19 mouse cellular contexts compared by ENCODE assay signal in genomic region chr9:61326922-61327321, GRCm38 (mm10). TPM values are rescaled to one million over a fixed set of nuclear protein-coding genes. Genes with fewer than 3 reads are reported as not detected.
DNase-seq lines count a peak whose midpoint lies in the region; TF ChIP-seq lines count a peak whose summit lies in the region.
"Had no signal": no experiment of that assay in that cellular context is flagged by ENCODE, and none has a peak within 500 bp of the region (broad histone marks: within the 10 kb centered on the region; RNA-seq: fewer than 3 reads in every experiment).

No protein-coding gene starts in this region.

- DNase-seq in adrenal gland, adult (ENCODE audit: inconsistent age in 2 of 2, low spot score in 1 of 2): peak; percentile 43 to 70
- no peak for DNase-seq in adrenal gland, postnatal 25 days
- peak; percentile 51 to 64 for DNase-seq in cerebellum, postnatal 10 days
- DNase-seq in cerebellum, adult 2 months: no peak
- DNase-seq in heart, adult 11 months: peak; percentile 85
- no peak for DNase-seq in heart, postnatal 10 days
- peak; percentile 65 for DNase-seq in MN1 (ENCODE audit: low spot score)
- DNase-seq: adrenal gland, postnatal 36 days; cerebellum, adult 18-20 months; cerebellum, adult 9-11 months; gastrocnemius, postnatal 10 days; gastrocnemius, postnatal 36 days; heart, postnatal 36 days; kidney, adult 2 months had no signal

- WGBS in cerebellum, adult 2 months: 83% methylated on average over 8 of the region's 8 CpGs

- peaks cover 18% of the 10 kb centered on the region; the same call in 1 of the 2 replicates for H3K4me1 ChIP-seq in cerebellum, adult 2 months (ENCODE audit: control insufficient read depth, insufficient read depth, low read length)

- H3K4me3 ChIP-seq in cerebellum, adult 2 months (replicated peaks; ENCODE audit: insufficient read depth, low read depth, low read length): no peak overlapping the region
- H3K4me3 ChIP-seq: embryonic facial prominence, embryonic 12.5 days; embryonic facial prominence, embryonic 15.5 days; forebrain, embryonic 13.5 days; hindbrain, embryonic 15.5 days had no signal

- intact Hi-C loops in heart, postnatal 10 days (cut with DNase I): no loop called here

- H3K27me3 ChIP-seq in cerebellum, adult 2 months (ENCODE audit: control insufficient read depth, insufficient read depth, low read length): no peaks in the 10 kb centered on the region
- H3K27me3 ChIP-seq: Patski had no signal

- TF ChIP-seq POLR2A in cerebellum, adult 2 months (IDR thresholded peaks at IDR 0.05; ENCODE audit: borderline replicate concordance, insufficient read depth, low read length): no peak

- no peak for TF ChIP-seq CTCF in cerebellum, adult 2 months (IDR thresholded peaks at IDR 0.05; ENCODE audit: borderline replicate concordance, insufficient read depth, low read depth, low read length)

- no peak overlapping the region for H3K27ac ChIP-seq in cerebellum, adult 2 months (ENCODE audit: insufficient read depth, low read length)
- H3K27ac ChIP-seq: embryonic facial prominence, embryonic 12.5 days; embryonic facial prominence, embryonic 15.5 days; forebrain, embryonic 13.5 days; hindbrain, embryonic 15.5 days had no signal

RNA-seq across cellular contexts. Expression of gene Tle3, which starts 45.2 kb away (rescaled TPM):
- 137 and 157 TPM in 2 replicates for total RNA-seq in adrenal gland, postnatal 25 days (2021)
- 50.6 and 62.0 TPM in 2 replicates for polyA plus RNA-seq in cerebellum, adult 2 months (2012; rRNA removed)
- 10 to 100 TPM; 26.9 to 27.4 TPM for total RNA-seq in heart, postnatal 10 days (2021)

Comparison
In these comparisons a context has a peak if more than half of its experiments do, and no peak if none do; other contexts are left out.
1. DNase-seq: peak in adrenal gland, adult (2 of 2), cerebellum, postnatal 10 days (2 of 2), heart, adult 11 months (single experiment) and MN1 (single experiment); none in adrenal gland, postnatal 25 days (single experiment), cerebellum, adult 2 months (0 of 2) and heart, postnatal 10 days (0 of 2).